Mouse (Mus musculus) WW6 (cell line): Measurements from ENCODE around the gene Mycbpap.

Experiments
- DNase-seq: peaks from one replicate; pipeline ENCODE4 v3.0.0-alpha.2; 2013; ENCODE audit warnings: low read depth, low spot score

The Mycbpap gene

DNA sequence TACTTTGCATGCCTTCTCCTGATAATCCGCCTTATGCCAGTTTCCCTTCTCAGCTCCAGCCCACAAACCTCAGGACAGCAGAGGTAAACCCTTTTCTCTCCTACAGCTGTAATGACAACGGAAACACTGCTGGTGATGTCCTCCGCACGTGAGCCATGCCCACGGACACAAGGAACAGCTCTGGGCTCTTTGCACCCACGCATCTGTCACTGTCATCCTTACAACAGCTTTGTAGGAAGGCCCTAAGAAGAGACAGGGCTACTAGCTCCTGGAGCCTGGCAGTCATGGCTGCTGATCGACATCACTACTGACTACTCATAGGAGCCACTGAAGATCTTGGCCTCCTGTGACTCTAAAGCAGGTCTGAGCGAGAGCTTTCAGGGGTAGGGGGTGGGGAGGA lies 11.6 kb upstream of the Mycbpap start:
- DNase-seq, result no peak

- DNase-seq, result no peak
Measured at GRCm38 (mm10) chr11:94528879-94529278, 7.3 kb upstream of the Mycbpap start.

DNA sequence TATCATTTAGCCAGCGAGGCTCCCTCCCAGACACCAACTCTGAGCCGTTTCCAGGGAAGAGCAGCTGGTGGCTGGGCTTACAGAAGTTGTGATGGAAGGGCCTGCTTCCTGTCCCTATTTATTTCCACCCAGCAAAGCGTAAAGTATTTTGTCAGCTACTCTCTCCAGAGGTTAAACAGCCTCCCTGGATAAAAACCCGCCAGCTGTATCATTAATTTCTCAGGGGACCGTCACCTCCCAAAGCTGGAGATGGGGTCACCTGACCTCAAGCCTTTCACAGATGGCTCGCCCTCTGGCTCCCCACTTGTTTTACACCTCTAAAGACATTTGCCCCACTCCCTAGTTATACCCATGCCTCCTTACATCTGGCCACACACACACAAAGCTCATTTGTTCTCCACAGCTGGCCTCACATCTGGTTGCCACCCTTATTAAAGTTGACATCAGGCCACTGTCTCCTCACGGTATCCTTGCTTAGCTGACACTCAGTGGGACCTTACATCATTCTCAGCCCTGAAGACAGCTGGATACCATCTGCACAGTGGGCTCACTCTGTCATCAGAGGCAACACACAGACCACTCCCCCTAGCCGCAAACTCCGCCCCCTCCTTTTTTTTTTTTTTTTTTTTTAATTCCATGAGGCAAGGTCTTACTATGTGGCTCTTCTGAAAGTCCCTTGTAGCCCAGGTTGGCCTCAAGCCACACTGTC lies 4.8 kb upstream of the Mycbpap start:
- DNase-seq, result no peak

GRCm38 (mm10) chr11:94513452-94513851 lies 8.1 kb downstream of the Mycbpap start:
- no peak for DNase-seq

GRCm38 (mm10) chr11:94508976-94509375 lies 12.6 kb downstream of the Mycbpap start:
- no peak for DNase-seq

DNA sequence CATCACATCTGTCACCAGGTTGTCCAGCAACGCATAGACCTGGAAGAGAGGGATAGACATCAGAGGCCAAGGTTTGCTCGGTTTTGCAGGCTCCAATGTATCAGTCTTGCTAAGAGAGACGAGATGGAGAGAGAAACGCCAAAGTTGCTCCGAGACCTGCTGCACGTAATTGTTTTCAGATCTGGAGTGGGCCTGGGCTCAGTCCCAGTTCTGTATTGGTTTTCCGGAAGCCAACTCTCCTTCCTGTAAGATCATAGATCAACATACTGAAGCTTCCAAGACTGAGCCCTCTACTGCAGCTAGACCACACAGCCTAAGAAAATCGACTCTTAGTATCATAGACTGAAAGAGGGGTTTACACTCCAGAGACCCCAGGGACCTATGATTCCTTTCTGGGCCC lies 20.1 kb downstream of the Mycbpap start:
- no peak for DNase-seq

GRCm38 (mm10) chr11:94500362-94500761 lies 21.2 kb downstream of the Mycbpap start:
- no peak for DNase-seq

DNA sequence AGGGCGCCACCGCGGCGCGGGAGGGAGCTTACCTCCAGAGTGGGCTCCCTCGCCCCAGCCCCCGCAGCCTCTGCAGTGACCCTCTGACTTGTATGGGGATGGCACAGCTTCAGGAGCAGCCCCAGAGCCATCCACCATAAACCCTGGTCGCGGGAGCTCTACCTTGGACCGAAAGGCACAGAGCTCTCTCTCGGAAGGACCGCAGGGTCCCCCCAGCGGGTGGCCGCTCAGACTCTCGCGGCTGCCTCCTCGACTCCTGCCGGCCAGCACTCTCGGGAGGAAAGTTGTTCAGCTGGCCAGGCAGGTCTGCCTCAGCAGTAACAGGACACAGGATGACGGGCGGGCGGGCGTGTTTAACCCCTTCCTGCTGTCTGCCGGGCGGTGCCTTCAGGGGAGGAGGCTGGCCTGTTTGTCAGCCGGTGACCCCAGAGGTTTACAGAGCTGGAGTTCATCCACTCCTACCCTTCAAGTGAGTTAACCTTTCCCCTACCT lies 21.8 kb downstream of the Mycbpap start, which contains the start of gene Epn3:
TSS of gene Epn3 (minus strand) at position 314 of the 492 bp plus-strand sequence.
- no peak for DNase-seq

DNA sequence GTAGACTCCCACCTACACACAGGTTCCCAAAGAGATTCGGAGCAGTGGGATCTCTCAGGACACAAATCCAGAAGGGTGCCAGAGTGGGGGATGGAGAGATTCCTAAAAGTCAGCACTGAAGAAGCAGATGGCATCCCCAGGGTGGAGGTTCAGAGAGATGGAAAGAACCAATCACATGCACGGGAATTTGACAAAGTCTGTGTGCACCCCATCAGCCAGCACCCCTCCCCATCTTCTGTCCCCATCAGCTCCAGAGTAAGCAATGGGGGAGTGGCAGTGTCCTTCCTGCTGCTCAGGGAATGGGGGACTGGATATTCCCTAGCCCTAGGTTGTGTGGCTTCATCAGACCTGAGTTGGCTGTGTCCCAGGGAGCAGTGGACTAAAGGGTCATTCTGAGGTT lies 22.5 kb downstream of the Mycbpap start:
- DNase-seq, result no peak

DNA sequence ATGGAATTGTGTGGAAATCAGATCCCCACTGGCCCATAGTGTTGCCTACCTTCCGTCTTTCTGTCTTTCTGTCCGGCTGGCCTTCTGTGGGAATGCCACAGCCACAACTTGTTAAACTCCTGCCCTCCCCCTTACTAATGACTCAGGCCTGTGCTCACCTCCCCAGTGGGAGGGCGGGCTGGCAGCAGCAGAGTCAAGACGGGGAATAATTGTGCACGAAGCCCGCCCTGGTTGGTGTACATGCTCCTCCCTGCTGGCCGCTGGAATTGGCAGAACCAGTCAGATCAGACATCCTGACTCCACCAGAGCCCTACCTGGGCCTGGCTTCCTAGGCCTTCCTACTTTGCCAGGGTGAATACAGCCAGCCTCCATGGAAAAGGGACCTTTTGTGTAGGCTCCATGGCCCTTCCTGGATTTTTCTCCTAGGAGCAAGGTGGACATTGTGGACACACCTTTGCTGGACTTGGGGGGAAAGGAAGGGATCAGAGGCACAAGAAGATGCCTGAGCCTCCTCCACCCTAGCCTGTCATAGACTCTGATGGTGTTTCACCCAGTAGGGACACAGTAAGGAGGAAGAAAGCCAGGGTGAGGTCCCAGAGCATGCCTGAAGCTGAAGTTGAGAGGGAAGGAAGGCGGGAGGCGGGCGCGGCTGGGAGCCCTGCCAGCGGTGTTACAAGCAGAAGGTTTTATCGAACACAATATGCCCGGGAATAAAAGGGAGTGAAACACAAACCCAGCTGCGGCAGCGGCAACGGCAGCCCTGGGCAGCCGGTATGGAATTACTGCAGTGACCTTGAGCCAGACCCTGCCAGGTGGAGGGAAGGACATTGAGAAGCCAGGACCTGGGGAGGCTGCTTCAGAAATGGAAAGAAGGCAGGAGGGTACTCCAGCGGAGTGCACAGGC lies 23.2 kb downstream of the Mycbpap start:
- DNase-seq, result no peak

GRCm38 (mm10) chr11:94495415-94495814 lies 26.1 kb downstream of the Mycbpap start:
- no peak for DNase-seq

DNA sequence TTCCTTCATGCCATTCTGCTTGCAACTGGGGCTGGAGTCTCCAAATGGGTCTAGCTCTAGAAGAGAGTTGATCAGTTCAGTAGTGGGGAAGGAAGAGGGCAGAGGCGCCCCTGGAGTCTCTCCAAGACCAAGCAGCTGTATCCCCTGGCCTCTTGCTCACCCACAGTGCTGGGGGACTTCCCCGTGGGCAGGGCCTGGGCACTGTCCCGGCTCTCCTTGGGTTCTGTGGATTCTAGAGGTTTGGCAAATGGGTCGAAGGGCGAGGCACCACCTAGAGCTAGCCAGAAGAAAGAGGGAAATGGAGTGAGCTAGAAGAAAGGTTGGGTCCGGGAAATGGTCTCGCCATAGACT lies 29.8 kb downstream of the Mycbpap start:
- no peak for DNase-seq

DNA sequence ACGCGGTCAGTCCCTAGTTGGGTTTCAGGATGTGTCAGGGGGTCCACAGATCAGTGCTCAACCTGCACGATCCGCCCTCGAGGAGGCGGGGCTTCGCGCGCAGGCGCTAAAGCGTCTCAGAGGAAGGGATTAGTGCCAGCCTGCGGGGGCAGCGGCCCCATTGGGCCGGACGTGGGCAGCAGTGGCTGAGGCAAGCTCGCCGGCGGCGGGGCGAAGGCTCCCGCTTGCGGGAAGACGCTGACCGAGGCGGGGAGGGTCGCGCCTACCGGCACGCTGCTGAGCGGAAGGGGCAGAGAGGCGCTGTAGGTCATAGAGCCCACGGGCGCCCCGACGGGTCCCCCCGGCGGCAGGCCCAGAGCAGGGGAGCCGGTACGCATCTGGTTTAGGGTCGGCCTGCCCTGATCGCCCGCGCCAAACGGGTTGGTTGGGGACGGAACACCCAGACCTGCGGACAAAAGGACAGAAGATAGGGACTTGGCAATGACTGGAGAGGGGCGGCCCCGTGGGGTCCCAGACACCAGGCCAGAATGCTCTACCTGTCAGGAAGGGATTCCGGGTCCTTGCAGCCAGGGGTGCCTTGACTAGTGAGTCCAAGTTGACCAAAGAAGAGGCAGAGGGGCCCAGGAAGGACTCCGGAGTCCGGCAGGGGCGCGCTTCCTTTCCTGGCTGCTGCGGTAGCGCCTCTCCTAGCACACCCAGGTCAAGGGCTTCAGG lies 30.4 kb downstream of the Mycbpap start:
- no peak for DNase-seq

GRCm38 (mm10) chr11:94489745-94490144 lies 31.8 kb downstream of the Mycbpap start:
- DNase-seq, result no peak

GRCm38 (mm10) chr11:94488767-94489533 lies 32.6 kb downstream of the Mycbpap start:
- no peak for DNase-seq

- DNase-seq, result peak; percentile 53
Measured at GRCm38 (mm10) chr11:94486001-94486400, 35.5 kb downstream of the Mycbpap start, which contains the start of gene Spata20. Gene Spata20, minus strand, starts transcription at chr11:94486179.

DNA sequence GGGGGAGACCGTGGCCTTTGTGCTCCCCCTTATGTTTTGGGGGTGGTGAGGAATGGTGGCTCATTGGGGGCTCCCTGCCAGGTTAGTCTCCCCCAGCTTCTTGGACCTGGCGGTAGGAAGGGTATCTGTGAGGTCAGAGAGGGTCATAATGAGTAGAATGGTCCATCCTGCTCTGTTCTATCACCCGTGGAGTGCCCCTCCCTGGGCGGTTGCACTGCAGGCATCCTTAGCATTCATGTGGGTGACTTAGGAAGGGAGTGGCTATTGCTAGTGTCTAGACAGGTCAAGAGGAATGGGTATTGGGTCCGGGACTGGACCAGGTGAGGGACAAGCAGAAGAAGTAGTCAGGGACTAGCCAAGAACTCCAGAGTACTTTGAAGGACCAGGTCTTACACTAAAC lies 36.3 kb downstream of the Mycbpap start:
- DNase-seq, result no peak

- no peak for DNase-seq
Measured at GRCm38 (mm10) chr11:94484636-94485035, 36.9 kb downstream of the Mycbpap start.

- no peak for DNase-seq
Measured at GRCm38 (mm10) chr11:94483921-94484320, 37.6 kb downstream of the Mycbpap start.

GRCm38 (mm10) chr11:94483436-94483835 lies 38.1 kb downstream of the Mycbpap start:
- no peak for DNase-seq

DNA sequence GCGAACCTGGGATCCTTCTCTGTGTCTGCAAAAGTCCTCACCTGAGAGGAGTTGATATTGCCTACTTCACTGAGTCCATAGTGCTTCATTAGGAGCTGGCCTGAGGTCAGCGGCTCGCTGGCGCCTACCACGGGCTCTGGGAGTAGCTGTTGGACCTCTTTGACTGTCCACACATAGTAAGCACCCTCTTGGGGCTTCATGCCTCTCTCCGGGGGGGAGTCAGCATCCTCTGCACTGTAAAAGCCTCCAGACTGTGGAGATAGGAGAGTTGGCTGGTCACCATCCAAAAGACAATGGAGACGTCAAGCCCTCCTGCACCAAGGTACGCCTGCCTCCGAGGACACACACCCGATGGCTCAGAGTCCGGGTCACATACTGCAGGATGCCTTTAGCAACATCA lies 38.8 kb downstream of the Mycbpap start:
- no peak for DNase-seq
